Mouse (Mus musculus) left cerebral cortex, postnatal 10 days (tissue): Measurements from ENCODE around the gene Mpv17l. TPM values are rescaled to one million over a fixed set of nuclear protein-coding genes. Genes with fewer than 3 reads are reported as not detected.
A peak's percentile ranks its signal among the peaks of the same experiment; 100 is the strongest.
"Not testable (repeated sequence)": the region's sequence is repeated elsewhere in the genome, so short reads cannot be mapped to it uniquely, and the experiment has no call there.

Source experiments
- DNase-seq, 2 experiments: peaks; one replicate each; pipeline ENCODE4 v3.0.0; 2021 to 2022; ENCODE audit warnings: low spot score in 2 of 2, mixed read lengths in 1 of 2; ENCODE audit errors: extremely low spot score in 1 of 2
- intact Hi-C: fragments of 180-260 bp; cut with DNase I; formaldehyde crosslinking; loops from one replicate; pipeline ENCODE4 v1.15.1; 2025
- total RNA-seq, 2 experiments: library from RNA; stranded (reverse); gene quantifications; 2 replicates each; pipeline ENCODE4 v1.2.3; 2021

The Mpv17l gene
- total RNA-seq, 2 experiments from 2014 or later: 71.9 to 75.9 TPM

DNA sequence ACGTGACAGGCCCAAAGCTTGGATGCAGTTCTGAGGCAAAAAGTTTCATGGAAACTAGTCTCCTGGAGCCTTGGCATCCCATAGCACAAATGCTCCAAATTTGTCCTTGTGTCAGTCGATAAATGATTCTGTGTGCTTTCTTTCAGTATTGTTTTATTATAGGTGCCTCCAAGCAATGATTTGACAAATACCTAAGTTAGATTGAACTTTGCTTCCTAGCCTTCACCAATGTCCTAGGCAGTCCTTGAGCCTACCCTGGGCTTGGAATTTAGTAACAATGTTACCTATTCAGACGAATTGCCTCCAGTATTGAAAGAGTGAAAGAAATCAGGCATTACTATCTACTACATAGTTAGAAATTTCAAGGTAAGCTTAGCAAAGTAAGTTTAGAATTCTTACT lies 19.5 kb downstream of the Mpv17l start:
- intact Hi-C loops: not testable (repeated sequence)

DNA sequence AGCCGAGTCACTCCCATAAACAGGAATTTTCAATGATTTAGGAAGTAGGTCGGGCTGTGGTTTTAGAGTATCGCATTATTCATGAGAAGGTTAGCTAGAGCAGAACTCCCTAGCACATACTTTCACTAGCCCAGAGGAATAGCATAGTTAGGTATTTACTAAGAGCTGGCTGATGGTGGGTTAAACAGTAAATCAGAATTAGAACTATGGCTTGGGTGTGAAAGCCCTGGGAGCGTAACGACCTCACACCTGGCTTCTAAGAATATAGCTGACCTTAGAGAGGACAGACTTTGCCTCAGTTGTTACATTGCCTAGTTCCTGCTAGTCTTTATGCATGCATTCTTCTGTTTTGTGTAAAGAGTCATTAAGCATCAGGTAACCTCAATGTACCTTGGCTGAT lies 20.0 kb downstream of the Mpv17l start:
- intact Hi-C loops: not testable (repeated sequence)

More for the DNA sequence above, 19.5 kb downstream of the Mpv17l start:
- DNase-seq: not testable (repeated sequence)

GRCm38 (mm10) chr16:13927456-13928075 lies 24.6 kb downstream of the Mpv17l start:
- intact Hi-C loops: no loop called here
- DNase-seq: no peak

More for the DNA sequence above, 20.0 kb downstream of the Mpv17l start:
- not testable (repeated sequence) for DNase-seq

- intact Hi-C loops: no loop called here
- DNase-seq: peak; percentile 77 to 84
Observed at GRCm38 (mm10) chr16:13940139-13940846, 37.3 kb downstream of the Mpv17l start.

DNA sequence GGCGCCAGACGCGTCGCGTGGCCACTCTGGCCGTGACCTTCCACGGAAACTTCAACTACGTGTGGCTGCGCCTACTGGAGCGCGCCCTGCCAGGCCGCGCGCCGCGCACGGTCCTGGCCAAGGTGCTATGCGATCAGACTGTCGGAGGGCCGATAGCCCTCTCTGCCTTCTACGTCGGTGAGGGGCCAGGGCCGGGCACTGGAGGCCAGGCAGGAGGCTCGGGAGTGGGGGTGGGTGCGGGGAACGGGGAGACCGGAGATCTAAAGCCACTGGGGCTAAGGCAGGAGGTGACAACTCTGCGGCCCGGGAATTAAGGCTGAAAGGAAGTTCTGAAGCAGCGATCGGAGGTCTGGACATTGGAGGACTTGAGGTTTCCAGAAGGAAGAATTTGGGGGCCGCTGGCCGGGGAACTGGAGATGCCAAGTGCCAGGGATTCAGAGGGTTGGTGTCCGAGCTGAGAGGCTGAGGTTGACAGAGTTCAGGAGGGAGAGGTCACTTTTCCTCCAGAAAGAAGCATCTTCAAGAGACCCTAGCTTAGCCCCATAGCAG lies 38.0 kb downstream of the Mpv17l start:
- intact Hi-C loops: no loop called here

DNA sequence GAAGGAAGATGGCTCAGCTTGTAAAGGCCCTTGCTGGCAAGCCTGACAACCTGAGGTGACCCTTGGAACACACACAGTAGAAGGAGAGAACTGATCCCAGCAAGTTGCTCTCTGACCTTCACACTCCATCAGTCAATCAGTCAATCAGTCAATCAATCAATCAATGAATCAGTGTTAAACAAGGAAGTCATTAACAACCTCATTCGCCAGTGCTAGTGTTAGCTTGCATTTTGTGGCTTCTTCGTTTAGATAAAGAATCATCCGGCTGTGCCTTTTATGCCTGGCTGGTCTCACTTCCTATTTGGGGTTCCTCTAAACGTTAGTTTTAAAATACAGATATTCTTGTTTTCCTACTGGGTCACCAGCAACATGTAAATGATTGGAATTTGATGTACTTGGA lies 41.2 kb downstream of the Mpv17l start:
- intact Hi-C loops: no loop called here
- DNase-seq: no peak

More for the DNA sequence above, 38.0 kb downstream of the Mpv17l start:
- DNase-seq: no peak

GRCm38 (mm10) chr16:13944752-13945151 lies 41.8 kb downstream of the Mpv17l start:
- intact Hi-C loops: no loop called here
- DNase-seq: no peak

GRCm38 (mm10) chr16:13945153-13945552 lies 42.2 kb downstream of the Mpv17l start:
- intact Hi-C loops: no loop called here
- no peak for DNase-seq

GRCm38 (mm10) chr16:13946306-13946705 lies 43.3 kb downstream of the Mpv17l start:
- DNase-seq: no peak
- intact Hi-C loops: no loop called here

GRCm38 (mm10) chr16:13951245-13951644 lies 48.3 kb downstream of the Mpv17l start:
- DNase-seq: no peak
- intact Hi-C loops: no loop called here

GRCm38 (mm10) chr16:13962053-13962452 lies 59.1 kb downstream of the Mpv17l start:
- intact Hi-C loops: no loop called here
- no peak for DNase-seq

DNA sequence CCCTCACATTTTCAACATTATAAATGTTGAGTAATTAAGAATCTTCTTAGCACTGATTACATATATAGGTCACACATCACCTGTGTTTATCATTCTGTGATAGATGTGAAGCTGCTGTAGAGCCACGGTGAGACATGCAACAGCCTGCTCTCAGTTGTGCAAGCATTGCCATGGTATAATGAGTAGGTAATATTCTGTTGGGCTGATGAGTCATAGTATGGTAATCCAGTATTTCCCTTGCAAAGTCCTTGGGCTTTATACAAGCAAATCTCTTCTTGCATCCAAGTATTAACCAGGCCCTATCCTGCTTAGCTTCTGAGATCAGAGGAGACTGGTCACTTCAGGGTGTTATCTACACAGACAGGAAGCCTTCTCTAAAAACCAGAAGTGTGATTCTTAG lies 66.1 kb downstream of the Mpv17l start:
- intact Hi-C loops: no loop called here
- DNase-seq: no peak

DNA sequence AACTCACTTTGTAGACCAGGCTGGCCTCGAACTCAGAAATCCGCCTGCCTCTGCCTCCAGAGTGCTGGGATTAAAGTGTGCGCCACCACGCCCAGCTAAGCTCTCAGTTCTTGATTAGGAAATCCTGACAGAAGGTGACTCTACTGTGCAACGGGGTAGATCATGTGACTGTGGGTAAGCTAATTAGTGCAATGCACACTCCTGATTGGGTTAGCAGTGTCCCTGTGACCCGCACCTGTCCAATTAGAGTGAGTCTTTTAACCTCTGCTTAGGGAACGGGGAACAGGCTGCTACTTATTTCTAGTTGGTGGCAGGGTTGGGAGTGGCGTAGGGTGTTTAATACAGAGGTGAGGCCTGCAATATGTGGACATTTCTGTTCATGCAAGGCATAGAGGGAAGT lies 69.1 kb downstream of the Mpv17l start:
- no peak for DNase-seq
- intact Hi-C loops: no loop called here

DNA sequence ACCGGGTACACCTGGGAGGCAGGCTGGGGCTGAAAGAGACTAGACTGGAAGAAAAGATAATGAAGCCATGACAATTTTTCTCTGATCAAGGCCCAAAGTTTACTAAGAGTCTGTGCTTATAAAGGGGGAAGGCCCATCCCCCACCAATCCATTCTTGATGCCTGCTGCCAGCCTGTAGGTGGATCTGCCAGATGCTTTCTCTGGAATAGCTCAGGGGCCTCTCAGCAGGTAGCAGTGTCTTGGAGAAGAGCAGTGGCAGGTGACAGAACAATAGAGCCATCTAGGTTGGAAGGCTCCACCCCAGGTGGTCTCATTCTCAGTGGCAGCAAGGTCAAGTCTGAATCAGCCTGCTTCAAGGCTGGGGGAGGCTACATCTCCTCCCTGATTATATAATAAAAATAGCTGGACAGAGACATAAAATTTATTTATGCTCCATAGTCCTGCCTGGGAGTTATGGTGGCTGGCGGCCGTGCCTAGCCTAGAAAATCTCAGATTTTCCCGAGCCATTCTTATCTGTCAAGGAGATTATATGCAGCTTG lies 73.5 kb downstream of the Mpv17l start:
- intact Hi-C loops, DNase-seq: not testable (repeated sequence)

- intact Hi-C loops, DNase-seq: not testable (repeated sequence)
Observed at GRCm38 (mm10) chr16:13977026-13977425, 74.1 kb downstream of the Mpv17l start.

- intact Hi-C loops: loop anchor here (10.0 kb wide), 1 partner anchor 83 kb away; no protein-coding TSS in a partner anchor
- not testable (repeated sequence) for DNase-seq
Observed at GRCm38 (mm10) chr16:13981726-13982125, 78.8 kb downstream of the Mpv17l start.

DNA sequence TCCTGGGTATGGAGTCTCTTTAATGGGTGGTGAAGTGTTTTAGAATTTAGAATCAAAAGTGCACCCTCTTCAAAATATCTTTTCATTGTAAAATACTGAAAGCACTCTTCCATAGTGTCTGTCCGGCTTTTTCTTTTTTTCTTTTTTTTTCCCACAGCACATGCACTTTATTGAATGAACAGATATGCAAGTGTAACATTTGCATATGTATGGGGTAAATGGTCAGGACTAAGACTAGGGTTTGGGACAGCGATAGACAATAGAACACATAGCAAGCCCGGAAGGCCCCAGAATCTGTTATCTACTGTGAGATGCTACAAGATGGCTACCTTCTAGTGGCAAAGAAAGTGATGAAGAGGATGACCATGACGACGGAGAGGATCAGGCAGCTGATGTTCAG lies 80.2 kb downstream of the Mpv17l start:
- intact Hi-C loops: loop anchor here (10.0 kb wide), 1 partner anchor 82 kb away; no protein-coding TSS in a partner anchor
- DNase-seq: no peak

DNA sequence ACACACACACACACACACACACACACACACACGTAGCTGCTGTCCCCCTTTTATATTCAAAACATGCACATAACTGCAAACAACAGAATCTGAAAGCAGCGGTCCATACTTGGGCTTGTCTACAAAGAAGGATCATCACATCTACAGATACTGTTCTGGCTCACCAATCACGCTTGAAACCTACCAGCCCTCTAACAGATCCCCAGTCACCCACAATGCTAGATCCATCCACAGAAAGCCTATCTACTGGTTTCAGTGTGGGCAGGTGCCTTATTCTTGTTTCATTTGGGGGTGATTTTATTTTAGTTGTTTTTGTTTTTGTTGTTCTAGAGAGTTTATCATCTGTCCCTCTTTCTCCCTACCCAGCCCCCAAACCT lies 83.2 kb downstream of the Mpv17l start:
- intact Hi-C loops: loop anchor here (5.0 to 10.0 kb wide), 2 partner anchors 79 to 96 kb away; no protein-coding TSS in a partner anchor
- DNase-seq: no peak

DNA sequence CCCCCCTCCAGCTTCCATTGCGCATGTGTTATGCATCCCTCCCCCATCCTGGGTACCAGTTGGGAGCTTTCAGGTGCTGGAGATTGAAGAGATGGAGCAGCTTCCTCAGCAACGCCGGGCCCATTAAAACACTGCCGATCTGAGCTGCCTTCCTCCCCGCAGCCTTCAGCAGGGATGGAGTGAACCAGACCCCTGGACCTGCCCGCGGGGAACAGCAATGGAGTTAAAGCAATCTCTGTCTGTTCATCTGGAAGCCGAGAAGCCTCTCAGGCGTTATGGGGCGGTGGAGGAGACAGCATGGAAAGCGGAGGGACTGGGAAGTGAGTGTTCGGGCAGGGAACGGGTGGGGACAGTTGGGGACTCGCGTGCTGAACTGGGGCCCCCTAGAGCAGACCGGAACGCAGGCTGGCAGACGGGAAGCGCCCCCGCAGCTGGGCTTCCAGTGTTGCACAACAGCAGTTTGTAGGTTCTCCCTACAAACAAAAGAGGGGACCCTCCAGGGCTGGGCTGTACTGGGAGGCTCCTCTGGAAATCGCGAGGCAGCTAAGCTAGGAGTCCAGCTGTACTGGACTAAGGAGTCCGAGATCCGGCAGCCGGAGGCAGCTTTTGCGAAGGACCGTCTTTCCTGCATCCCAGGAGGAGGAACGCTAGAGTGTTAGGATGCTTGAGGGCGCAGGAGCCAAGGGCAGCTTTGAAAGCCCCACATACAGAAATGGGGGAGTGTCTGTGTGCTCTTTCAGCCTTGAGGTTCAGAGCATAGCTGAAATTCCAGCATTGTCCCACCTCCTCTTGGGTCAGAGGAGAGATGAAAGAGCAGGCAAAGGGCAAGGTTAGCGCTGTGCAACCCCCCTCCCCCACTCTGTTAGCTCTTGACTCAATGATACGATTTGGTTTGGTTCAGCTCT lies 83.9 kb downstream of the Mpv17l start, which contains the start of the genes 2900011O08Rik and Ifitm7:
2900011O08Rik (plus strand) TSS at position 31 of the 905 bp plus-strand sequence.
Ifitm7 (minus strand) TSS at position 315 of the 905 bp plus-strand sequence.
- DNase-seq: peak; percentile 47 to 59
- intact Hi-C loops: loop anchor here (5.0 to 10.0 kb wide), 2 partner anchors 78 to 95 kb away; no protein-coding TSS in a partner anchor
